Mouse (Mus musculus) MEL (cell line): Measurements from ENCODE around the gene Ticam1. TPM values are rescaled to one million over a fixed set of nuclear protein-coding genes. Genes with fewer than 3 reads are reported as not detected.

Experiments
- DNase-seq: peaks from one replicate; pipeline ENCODE4 v3.0.0; 2011; ENCODE audit warnings: low read depth, low spot score
- H3K27ac ChIP-seq: 2 replicates; pipeline ENCODE4 v1.5.1; 2012; ENCODE audit warnings: low read depth, mild to moderate bottlenecking, control low read depth, low read length, moderate library complexity; ENCODE audit not compliant: control insufficient read depth
- H3K27me3 ChIP-seq, 2 experiments: fragments of 150-350 bp in 1 of 2; sonication (generic) in 1 of 2; 2 replicates each; pipeline ENCODE4 v1.6.1; 2012; ENCODE audit warnings: low read length in 2 of 2, mild to moderate bottlenecking in 2 of 2, improper control_type of control experiment in 1 of 2, moderate library complexity in 1 of 2; ENCODE audit not compliant: insufficient read depth in 2 of 2, control insufficient read depth in 1 of 2
- H3K36me3 ChIP-seq, 2 experiments: 2 replicates each; pipeline ENCODE4 v1.6.1; 2012 to 2014; ENCODE audit warnings: low read length in 2 of 2, improper control_type of control experiment in 1 of 2, inconsistent platforms in 1 of 2, mild to moderate bottlenecking in 1 of 2; ENCODE audit not compliant: insufficient read depth in 2 of 2, control insufficient read depth in 1 of 2
- H3K4me1 ChIP-seq, 2 experiments: fragments of 150-350 bp in 1 of 2; sonication (generic) in 1 of 2; 2 replicates each; pipeline ENCODE4 v1.6.1; 2012; ENCODE audit warnings: low read length in 2 of 2, improper control_type of control experiment in 1 of 2, mild to moderate bottlenecking in 1 of 2; ENCODE audit not compliant: insufficient read depth in 2 of 2, control insufficient read depth in 1 of 2
- H3K4me3 ChIP-seq, 2 experiments: fragments of 150-350 bp in 1 of 2; sonication (generic) in 1 of 2; 2 replicates each; pipeline ENCODE4 v1.5.1; 2012; ENCODE audit warnings: low read depth in 2 of 2, low read length in 2 of 2, mild to moderate bottlenecking in 2 of 2, moderate library complexity in 2 of 2, control low read depth in 1 of 2, improper control_type of control experiment in 1 of 2; ENCODE audit not compliant: control insufficient read depth in 1 of 2, insufficient read depth in 1 of 2
- H3K79me2 ChIP-seq: 2 replicates; pipeline ENCODE4 v1.6.1; 2012; ENCODE audit warnings: mild to moderate bottlenecking, low read length, moderate library complexity; ENCODE audit not compliant: control insufficient read depth, poor library complexity, insufficient read depth
- H3K9ac ChIP-seq: 2 replicates; pipeline ENCODE4 v1.6.1; 2012; ENCODE audit warnings: low read depth, mild to moderate bottlenecking, control low read depth, low read length, moderate library complexity; ENCODE audit not compliant: control insufficient read depth, poor library complexity, severe bottlenecking
- H3K9me3 ChIP-seq: fragments of 150-350 bp; sonication (generic); replicated peaks from 2 replicates; pipeline ENCODE4 v1.6.1; 2012; ENCODE audit warnings: mild to moderate bottlenecking, low read length, improper control_type of control experiment, moderate library complexity; ENCODE audit not compliant: insufficient read depth
- BHLHE40 ChIP-seq: IDR thresholded peaks from 2 replicates; pipeline ENCODE4 v1.6.1; 2012; ENCODE audit warnings: low read depth, mild to moderate bottlenecking, inconsistent platforms, low read length, improper control_type of control experiment, borderline replicate concordance
- CHD2 ChIP-seq: IDR thresholded peaks from 2 replicates; pipeline ENCODE4 v1.6.1; 2011; ENCODE audit warnings: low read length, improper control_type of control experiment
- CTCF ChIP-seq, 3 experiments: IDR thresholded peaks in 2 of 3; conservative IDR thresholded peaks in 1 of 3; 2 replicates each; pipeline ENCODE4 v1.5.1; 2011 to 2012; ENCODE audit warnings: low read length in 3 of 3, low read depth in 2 of 3, mild to moderate bottlenecking in 2 of 3, improper control_type of control experiment in 1 of 3, inconsistent platforms in 1 of 3, mixed read lengths in 1 of 3, moderate library complexity in 1 of 3; ENCODE audit not compliant: control insufficient read depth in 1 of 3, insufficient read depth in 1 of 3, poor library complexity in 1 of 3, severe bottlenecking in 1 of 3
- ELF1 ChIP-seq: IDR thresholded peaks from 2 replicates; pipeline ENCODE4 v1.6.1; 2014; ENCODE audit warnings: low read depth, mild to moderate bottlenecking, inconsistent platforms, low read length, improper control_type of control experiment, moderate library complexity
- ETS1 ChIP-seq: IDR thresholded peaks from 2 replicates; pipeline ENCODE4 v1.6.1; 2012; ENCODE audit warnings: low read depth, mild to moderate bottlenecking, inconsistent platforms, low read length, improper control_type of control experiment, moderate library complexity
- HCFC1 ChIP-seq: IDR thresholded peaks from 2 replicates; pipeline ENCODE4 v1.6.1; 2012; ENCODE audit warnings: low read depth, mild to moderate bottlenecking, inconsistent platforms, low read length, improper control_type of control experiment, moderate library complexity
- JUND ChIP-seq: IDR thresholded peaks from 2 replicates; pipeline ENCODE4 v1.6.1; 2011; ENCODE audit warnings: low read depth, mild to moderate bottlenecking, improper control_type of control experiment, low read length
- KAT2A ChIP-seq: conservative IDR thresholded peaks from 2 replicates; pipeline ENCODE4 v1.6.1; 2012; ENCODE audit warnings: low read depth, low read length, improper control_type of control experiment, inconsistent platforms
- MAX ChIP-seq: IDR thresholded peaks from 2 replicates; pipeline ENCODE4 v1.6.1; 2011; ENCODE audit warnings: low read length, improper control_type of control experiment
- MXI1 ChIP-seq: IDR thresholded peaks from 2 replicates; pipeline ENCODE4 v1.6.1; 2011; ENCODE audit warnings: mild to moderate bottlenecking, low read depth, low read length, improper control_type of control experiment
- MYB ChIP-seq: IDR thresholded peaks from 2 replicates; pipeline ENCODE4 v1.6.1; 2011; ENCODE audit warnings: mild to moderate bottlenecking, low read depth, low read length, improper control_type of control experiment
- MYC ChIP-seq: IDR thresholded peaks from 2 replicates; pipeline ENCODE4 v1.6.1; 2011; ENCODE audit warnings: low read depth, mild to moderate bottlenecking, low read length, improper control_type of control experiment, moderate library complexity
- NELFE ChIP-seq: IDR thresholded peaks from 2 replicates; pipeline ENCODE4 v1.6.1; 2011; ENCODE audit warnings: low read depth, low read length, improper control_type of control experiment
- POLR2A ChIP-seq, 2 experiments: IDR thresholded peaks; 2 replicates each; pipeline ENCODE4 v1.6.1; 2011 to 2012; ENCODE audit warnings: low read length in 2 of 2, mild to moderate bottlenecking in 2 of 2, control low read depth in 1 of 2, improper control_type of control experiment in 1 of 2, low read depth in 1 of 2, moderate library complexity in 1 of 2; ENCODE audit not compliant: control insufficient read depth in 1 of 2, insufficient read depth in 1 of 2, poor library complexity in 1 of 2
- POLR2AphosphoS2 ChIP-seq: IDR thresholded peaks from 2 replicates; pipeline ENCODE4 v1.6.1; 2011; ENCODE audit warnings: low read length, improper control_type of control experiment
- POLR2AphosphoS5 ChIP-seq: IDR thresholded peaks from 2 replicates; pipeline ENCODE4 v1.6.1; 2012; ENCODE audit warnings: low read depth, borderline replicate concordance, mild to moderate bottlenecking, inconsistent platforms, low read length, moderate library complexity, mixed read lengths
- RCOR1 ChIP-seq: IDR thresholded peaks from 2 replicates; pipeline ENCODE4 v1.6.1; 2012; ENCODE audit warnings: low read depth, mild to moderate bottlenecking, inconsistent platforms, low read length, improper control_type of control experiment
- SIN3A ChIP-seq: IDR thresholded peaks from 2 replicates; pipeline ENCODE4 v1.6.1; 2012; ENCODE audit warnings: low read length, improper control_type of control experiment, inconsistent platforms
- SMC3 ChIP-seq: IDR thresholded peaks from 2 replicates; pipeline ENCODE4 v1.6.1; 2011; ENCODE audit warnings: low read depth, low read length, improper control_type of control experiment
- TAL1 ChIP-seq: IDR thresholded peaks from 2 replicates; pipeline ENCODE4 v1.6.1; 2012; ENCODE audit warnings: mild to moderate bottlenecking, inconsistent platforms, low read length, moderate library complexity, mixed read lengths
- TBP ChIP-seq: IDR thresholded peaks from 2 replicates; pipeline ENCODE4 v1.8.0; 2011; ENCODE audit warnings: low read depth, low read length, improper control_type of control experiment
- TCF12 ChIP-seq: IDR thresholded peaks from 2 replicates; pipeline ENCODE4 v1.6.1; 2014; ENCODE audit warnings: low read depth, mild to moderate bottlenecking, inconsistent platforms, low read length, improper control_type of control experiment, moderate library complexity
- USF1 ChIP-seq: IDR thresholded peaks from 2 replicates; pipeline ENCODE4 v1.6.1; 2014; ENCODE audit warnings: low read depth, mild to moderate bottlenecking, inconsistent platforms, low read length, improper control_type of control experiment, moderate library complexity
- ZMIZ1 ChIP-seq: IDR thresholded peaks from 2 replicates; pipeline ENCODE4 v1.6.1; 2012; ENCODE audit warnings: low read depth, mild to moderate bottlenecking, inconsistent platforms, low read length, improper control_type of control experiment, moderate library complexity
- polyA plus RNA-seq, 2 experiments: library from polyadenylated mRNA; stranded (reverse) in 1 of 2; unstranded in 1 of 2; fragments of >175 nt in 1 of 2; fragments of >200 nt in 1 of 2; gene quantifications; 2 replicates each; pipeline versions ENCODE4 v1.2.1 to v1.2.4; 2012; ENCODE audit warnings: low replicate concordance in 2 of 2, low read depth in 1 of 2; ENCODE audit not compliant: insufficient read length in 2 of 2, insufficient read depth in 1 of 2, missing spikeins in 1 of 2
- total RNA-seq: library from RNA; depleted of rRNA; stranded (reverse); fragments of 300-350 nt; gene quantifications from 2 replicates; pipeline ENCODE4 v1.2.3, GENCODE M21; 2012

The Ticam1 gene
- total and polyA plus RNA-seq, 3 experiments = 4.6 to 8.7 TPM; not detected in 1

- H3K9ac ChIP-seq = peak overlapping the region; percentile 75
- H3K4me1 ChIP-seq = peaks cover 0 to 38% of the 10 kb centered on the region in 2 experiments; a peak in 2 of 4 replicates
Observed at GRCm38 (mm10) chr17:56257181-56257894, 19.2 kb downstream of the Ticam1 start.

DNA sequence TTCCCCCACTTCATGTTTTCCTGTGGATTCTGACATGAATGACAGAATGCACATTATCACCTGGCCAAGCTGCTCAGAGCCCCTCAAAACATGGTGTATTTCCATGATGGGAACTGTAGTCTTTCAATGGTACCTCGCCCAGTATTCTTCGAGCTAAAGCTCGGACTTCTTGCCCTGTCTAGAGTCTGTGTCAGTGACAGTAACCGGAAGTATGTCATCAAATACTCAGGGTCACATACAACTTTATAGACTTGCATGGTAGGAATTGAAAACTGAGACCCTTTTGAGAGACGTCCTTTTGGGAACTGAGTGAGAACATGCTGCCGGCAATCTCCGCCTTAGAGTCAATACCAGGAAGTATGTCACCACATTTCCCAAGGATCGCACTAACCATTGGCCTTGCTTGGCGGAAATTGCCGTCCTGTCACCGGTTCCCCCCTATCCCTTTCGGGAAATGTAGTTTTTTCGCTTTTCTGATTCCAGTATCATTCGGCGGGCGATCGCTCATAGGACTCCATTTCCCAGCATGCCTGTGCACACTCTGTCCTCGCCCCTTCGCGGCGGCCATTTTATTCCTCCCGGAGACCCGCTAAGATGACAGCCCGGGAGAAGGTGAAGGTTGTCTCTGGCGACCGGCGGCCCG, 20.2 kb downstream of the Ticam1 start, which contains the start of gene Fem1a:
Gene Fem1a, plus strand, starts transcription at position 572 of the 643 bp plus-strand sequence.
- peaks cover 0 to 28% of the 10 kb centered on the region in 2 experiments; a peak in 3 of 4 replicates for H3K36me3 ChIP-seq
- H3K4me1 ChIP-seq = peaks cover 0 to 39% of the 10 kb centered on the region in 2 experiments; a peak in 2 of 4 replicates
- peak within 1 kb of the TSS; percentile 95 for H3K27ac ChIP-seq
- peak within 1 kb of the TSS; percentile 57 to 74 for H3K4me3 ChIP-seq
- TF ChIP-seq POLR2A (IDR thresholded peaks at IDR 0.05; ENCODE audit: control insufficient read depth in 1 of 2, insufficient read depth in 1 of 2, low read depth in 1 of 2, low read length in 2 of 2, poor library complexity in 1 of 2) (peak in 1 of 2 experiments; percentile 89; a peak in 2 of 4 replicates), KAT2A (peak; percentile 98), MXI1 (peak; percentile 90), TCF12 (peak; percentile 7; the same call in 1 of the 2 replicates), RCOR1 (no peak), SIN3A (peak; percentile 88), CTCF (IDR thresholded peaks at IDR 0.05 in 2 of 3, conservative IDR thresholded peaks at IDR 0.05 in 1 of 3; ENCODE audit: control insufficient read depth in 1 of 3, insufficient read depth in 1 of 3, low read depth in 2 of 3, low read length in 3 of 3, poor library complexity in 1 of 3, severe bottlenecking in 1 of 3) (no peak), TBP (peak; percentile 89), ETS1 (0 out of 2 replicates have a peak, but pooled peaks have one; percentile 8), USF1 (peak; percentile 65; the same call in 1 of the 2 replicates), BHLHE40 (no peak), POLR2AphosphoS5 (no peak; the same call in 1 of the 2 replicates), MAX (peak; percentile 81), NELFE (peak; percentile 94), TAL1 (no peak), MYB (no peak), SMC3 (no peak), ELF1 (peak; percentile 91), POLR2AphosphoS2 (peak; percentile 91), CHD2 (peak; percentile 10; the same call in 1 of the 2 replicates), HCFC1 (peak; percentile 93), MYC (peak; percentile 98), JUND (no peak)
- peak; percentile 99 for DNase-seq
- peak within 1 kb of the TSS; percentile 86 for H3K9ac ChIP-seq
- peaks cover 44% of the 10 kb centered on the region for H3K79me2 ChIP-seq
- no peaks in the 10 kb centered on the region for H3K9me3 ChIP-seq
- no peaks in the 10 kb centered on the region for H3K27me3 ChIP-seq

More at GRCm38 (mm10) chr17:56257181-56257894, 19.2 kb downstream of the Ticam1 start:
- peak; percentile 37 for DNase-seq
- H3K4me3 ChIP-seq = peak overlapping the region; percentile 44 to 74
- H3K27me3 ChIP-seq = no peaks in the 10 kb centered on the region
- H3K36me3 ChIP-seq = peaks cover 0 to 28% of the 10 kb centered on the region in 2 experiments; a peak in 3 of 4 replicates
- no peaks in the 10 kb centered on the region for H3K9me3 ChIP-seq
- H3K27ac ChIP-seq = no peak overlapping the region
- TF ChIP-seq ZMIZ1 (no peak), POLR2A (IDR thresholded peaks at IDR 0.05; ENCODE audit: control insufficient read depth in 1 of 2, insufficient read depth in 1 of 2, low read depth in 1 of 2, low read length in 2 of 2, poor library complexity in 1 of 2) (0 out of 4 replicates have a peak, but pooled peaks of 1 of the 2 experiments have one; percentile 5), RCOR1 (no peak)
- H3K79me2 ChIP-seq = peaks cover 48% of the 10 kb centered on the region
